Mouse (Mus musculus) heart, adult 2 months (tissue): ENCODE data around the gene Mtr. TPM values are rescaled to one million over a fixed set of nuclear protein-coding genes. Genes with fewer than 3 reads are reported as not detected.

Experiments used
- DNase-seq, 2 experiments: peaks; one replicate each; pipeline ENCODE4 v3.0.0; 2021
- H3K27ac ChIP-seq: fragments of 200-600 bp; 2 replicates; pipeline ENCODE4 v1.8.1; 2022
- H3K27me3 ChIP-seq: fragments of 200-500 bp; 2 replicates; pipeline ENCODE4 v1.6.1; 2012; ENCODE audit warnings: mild to moderate bottlenecking, low read length, inconsistent platforms, mixed read lengths; ENCODE audit not compliant: control insufficient read depth, insufficient read depth
- H3K36me3 ChIP-seq: fragments of 200-500 bp; 2 replicates; pipeline ENCODE4 v1.6.1; 2012; ENCODE audit warnings: low read length, inconsistent platforms; ENCODE audit not compliant: control insufficient read depth, insufficient read depth
- H3K4me1 ChIP-seq: fragments of 200-500 bp; 2 replicates; pipeline ENCODE4 v1.6.1; 2011; ENCODE audit warnings: low read length; ENCODE audit not compliant: control insufficient read depth, insufficient read depth
- H3K4me3 ChIP-seq: fragments of 200-600 bp; 2 replicates; pipeline ENCODE4 v1.8.1; 2022
- H3K79me2 ChIP-seq: fragments of 200-500 bp; replicated peaks from 2 replicates; pipeline ENCODE4 v1.6.1; 2012; ENCODE audit warnings: mild to moderate bottlenecking, inconsistent platforms, low read length, moderate library complexity, mixed read lengths; ENCODE audit not compliant: control insufficient read depth, insufficient read depth
- H3K9ac ChIP-seq: fragments of 200-500 bp; 2 replicates; pipeline ENCODE4 v1.6.1; 2012; ENCODE audit warnings: low read depth, mild to moderate bottlenecking, control low read depth, inconsistent platforms, low read length, mixed read lengths
- CTCF ChIP-seq: fragments of 200-600 bp; IDR thresholded peaks from 2 replicates; pipeline ENCODE4 v1.8.1; 2022; ENCODE audit warnings: antibody characterized with exemption, mild to moderate bottlenecking, moderate library complexity
- EP300 ChIP-seq: fragments of 200-500 bp; IDR thresholded peaks from 2 replicates; pipeline ENCODE4 v1.6.1; 2011; ENCODE audit warnings: low read depth, low read length, control low read depth; ENCODE audit not compliant: insufficient read depth
- POLR2A ChIP-seq: fragments of 200-500 bp; IDR thresholded peaks from 2 replicates; pipeline ENCODE4 v1.6.1; 2011; ENCODE audit warnings: mild to moderate bottlenecking, low read depth, low read length, control low read depth; ENCODE audit not compliant: insufficient read depth
- WGBS: fragments of 180-500 bp; shearing (Covaris S2); methylation state at CpG from one replicate; pipeline ENCODE4 v1.1.7; 2018; 5-methylcytosine and 5-hydroxymethylcytosine counted together
- intact Hi-C: fragments of 180-260 bp; cut with DNase I; formaldehyde crosslinking; loops from one replicate; pipeline ENCODE4 v1.15.1; 2025
- polyA plus RNA-seq: library from polyadenylated mRNA; depleted of rRNA; stranded (reverse); fragments of >200 nt; gene quantifications from 2 replicates; pipeline ENCODE4 v1.2.3, GENCODE M21; 2012
- total RNA-seq, 2 experiments: library from RNA; stranded (reverse); gene quantifications; 2 replicates each; pipeline ENCODE4 v1.2.3; 2021

Gene Mtr
- total and polyA plus RNA-seq, 3 experiments = 42.2 to 103 (median 88.1) TPM

GRCm38 (mm10) chr13:12274220-12274619 lies 16.3 kb upstream of the Mtr start:
- Histone ChIP-seq H3K79me2 (no peaks in the 10 kb centered on the region), H3K27ac (peak overlapping the region; percentile 49; the same call in 1 of the 2 replicates), H3K4me3 (no peak overlapping the region), H3K9ac (no peak overlapping the region), H3K4me1 (peaks cover 2% of the 10 kb centered on the region; the same call in 1 of the 2 replicates), H3K27me3 (no peaks in the 10 kb centered on the region), H3K36me3 (peaks cover 14% of the 10 kb centered on the region; the same call in 1 of the 2 replicates)
- TF ChIP-seq EP300 (no peak), POLR2A (no peak), CTCF (no peak)
- 73% methylated on average over 4 of the region's 4 CpGs for WGBS
- intact Hi-C loops = no loop called here
- DNase-seq = no peak

GRCm38 (mm10) chr13:12272953-12273352 lies 15.0 kb upstream of the Mtr start:
- 46% methylated on average over 3 of the region's 3 CpGs for WGBS
- Histone ChIP-seq H3K9ac (no peak overlapping the region), H3K4me1 (peaks cover 2% of the 10 kb centered on the region; the same call in 1 of the 2 replicates), H3K27me3 (no peaks in the 10 kb centered on the region), H3K27ac (peak overlapping the region; percentile 51), H3K36me3 (peaks cover 10% of the 10 kb centered on the region; the same call in 1 of the 2 replicates), H3K79me2 (no peaks in the 10 kb centered on the region), H3K4me3 (no peak overlapping the region)
- TF ChIP-seq CTCF = peak; percentile 92
- TF ChIP-seq EP300 = no peak
- no peak for TF ChIP-seq POLR2A
- DNase-seq = peak in 1 of 2 experiments; percentile 24
- intact Hi-C loops = loop anchor here (2.0 kb wide), 1 partner anchor 62 kb away; no protein-coding TSS in a partner anchor

GRCm38 (mm10) chr13:12267971-12268370 lies 10.1 kb upstream of the Mtr start:
- H3K36me3 ChIP-seq = peaks cover 4% of the 10 kb centered on the region; the same call in 1 of the 2 replicates
- no peak for DNase-seq
- H3K4me3 ChIP-seq = no peak overlapping the region
- no peaks in the 10 kb centered on the region for H3K79me2 ChIP-seq
- TF ChIP-seq CTCF = no peak
- 0 out of 2 replicates have a peak, but pooled peaks have one; percentile 23 for TF ChIP-seq EP300
- no peak for TF ChIP-seq POLR2A
- H3K27ac ChIP-seq = no peak overlapping the region
- H3K27me3 ChIP-seq = no peaks in the 10 kb centered on the region
- intact Hi-C loops = no loop called here
- no peak overlapping the region for H3K9ac ChIP-seq
- no peaks in the 10 kb centered on the region for H3K4me1 ChIP-seq
- WGBS = 84% methylated on average over 3 of the region's 3 CpGs

GRCm38 (mm10) chr13:12267097-12267496 lies 9.2 kb upstream of the Mtr start:
- no peak overlapping the region for H3K27ac ChIP-seq
- WGBS = 60% methylated on average over 3 of the region's 3 CpGs
- H3K4me3 ChIP-seq = no peak overlapping the region
- no peaks in the 10 kb centered on the region for H3K27me3 ChIP-seq
- TF ChIP-seq CTCF = peak; percentile 45
- no peak for TF ChIP-seq POLR2A
- TF ChIP-seq EP300 = peak; percentile 51; the same call in 1 of the 2 replicates
- H3K9ac ChIP-seq = no peak overlapping the region
- H3K4me1 ChIP-seq = no peaks in the 10 kb centered on the region
- peak in 1 of 2 experiments; percentile 2 for DNase-seq
- intact Hi-C loops = no loop called here
- no peaks in the 10 kb centered on the region for H3K79me2 ChIP-seq
- no peaks in the 10 kb centered on the region; the same call in 1 of the 2 replicates for H3K36me3 ChIP-seq

- 68% methylated on average over 6 of the region's 6 CpGs for WGBS
- Histone ChIP-seq H3K36me3 (no peaks in the 10 kb centered on the region), H3K9ac (no peak overlapping the region), H3K27ac (no peak overlapping the region), H3K79me2 (no peaks in the 10 kb centered on the region), H3K27me3 (no peaks in the 10 kb centered on the region), H3K4me1 (no peaks in the 10 kb centered on the region), H3K4me3 (no peak overlapping the region)
- DNase-seq = no peak
- TF ChIP-seq POLR2A (no peak), CTCF (no peak), EP300 (no peak)
- intact Hi-C loops = no loop called here
Measured at GRCm38 (mm10) chr13:12263996-12264395, 6.1 kb upstream of the Mtr start.

- TF ChIP-seq EP300 = no peak
- TF ChIP-seq CTCF = peak; percentile 48
- H3K79me2 ChIP-seq = no peaks in the 10 kb centered on the region
- intact Hi-C loops = no loop called here
- no peak for DNase-seq
- peaks cover 1% of the 10 kb centered on the region for H3K36me3 ChIP-seq
- H3K4me1 ChIP-seq = no peaks in the 10 kb centered on the region
- H3K27me3 ChIP-seq = no peaks in the 10 kb centered on the region
- no peak overlapping the region for H3K9ac ChIP-seq
- H3K4me3 ChIP-seq = no peak overlapping the region
- no peak overlapping the region for H3K27ac ChIP-seq
Measured at GRCm38 (mm10) chr13:12261505-12261904, 3.6 kb upstream of the Mtr start.
